Mouse (Mus musculus) left cerebral cortex, adult 18-20 months (tissue): ENCODE data around the gene Mpzl2. TPM values are rescaled to one million over a fixed set of nuclear protein-coding genes. Genes with fewer than 3 reads are reported as not detected.

Experiments
- DNase-seq, 2 experiments: peaks; one replicate each; pipeline ENCODE4 v3.0.0; 2021 to 2022; ENCODE audit warnings: low spot score in 2 of 2, mixed read lengths in 1 of 2
- total RNA-seq, 2 experiments: library from RNA; stranded (reverse); gene quantifications; 2 replicates each; pipeline ENCODE4 v1.2.3; 2021

Mpzl2 gene
- total RNA-seq, 2 experiments from 2014 or later: 1.9 TPM

DNA sequence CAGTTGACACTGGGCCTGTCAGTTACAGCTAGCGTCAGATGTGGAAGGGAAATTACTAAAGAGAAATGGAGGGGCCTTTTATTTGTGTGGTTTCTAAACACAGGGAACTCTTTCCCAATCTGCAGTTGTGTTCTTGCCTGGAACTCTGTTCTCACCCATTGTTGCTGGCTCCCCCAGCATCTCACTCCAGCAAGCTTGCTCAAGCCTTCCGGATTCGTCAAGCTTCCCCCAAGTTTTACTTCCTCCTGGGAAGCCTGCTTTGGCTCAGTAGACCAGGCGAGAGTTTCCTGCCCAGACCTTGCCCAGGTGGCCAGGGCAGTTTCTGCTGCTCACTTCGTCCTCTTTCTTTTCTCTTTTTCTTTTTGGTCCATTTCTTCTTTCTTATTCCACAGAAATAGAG, 45.0 kb downstream of the Mpzl2 start:
- no peak for DNase-seq

DNA sequence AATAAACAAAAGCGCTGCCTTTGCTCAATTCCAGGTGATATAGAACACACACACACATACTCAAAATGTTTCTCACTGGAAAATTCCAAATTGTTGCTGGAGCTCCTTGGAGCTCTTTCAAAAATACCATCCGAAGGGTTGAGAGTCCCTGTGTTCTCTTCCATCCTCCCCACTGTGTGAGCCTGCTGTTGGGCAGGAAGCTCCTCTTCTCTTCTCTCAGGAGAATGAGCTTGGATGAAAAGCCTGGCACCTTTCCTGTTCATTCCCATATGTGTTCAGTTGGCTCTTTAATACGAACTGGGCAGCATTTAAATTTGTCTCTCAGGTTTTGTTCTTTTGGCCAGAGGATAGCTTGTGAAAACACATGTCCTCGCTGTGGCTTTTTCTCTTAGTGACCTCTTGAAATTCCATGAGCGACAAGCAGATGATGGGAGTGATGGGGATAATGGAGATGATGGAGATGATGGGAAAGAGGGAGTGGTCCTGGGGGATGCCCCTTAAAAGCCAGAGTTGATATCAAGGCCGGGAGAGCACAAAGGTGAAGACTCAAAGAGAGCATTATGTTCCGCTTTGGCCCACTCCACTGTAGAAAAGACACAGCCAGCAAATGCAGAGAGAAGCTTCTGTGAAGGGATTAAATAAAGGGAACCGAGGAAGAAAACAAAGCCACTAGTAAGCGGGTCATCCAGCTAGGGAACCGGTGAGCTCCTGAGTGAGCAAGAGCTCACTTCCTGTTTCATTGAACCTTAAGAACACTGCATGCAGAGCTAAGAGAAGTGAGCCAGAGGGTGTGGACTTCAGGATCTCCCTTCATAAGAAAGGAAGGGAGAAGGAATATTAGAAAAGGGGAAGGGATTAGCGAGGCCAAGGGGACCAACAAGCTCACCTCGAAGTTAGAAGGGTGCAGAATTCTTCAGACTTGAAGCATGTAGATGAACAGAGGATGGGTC, 46.4 kb downstream of the Mpzl2 start:
- DNase-seq: no peak

DNA sequence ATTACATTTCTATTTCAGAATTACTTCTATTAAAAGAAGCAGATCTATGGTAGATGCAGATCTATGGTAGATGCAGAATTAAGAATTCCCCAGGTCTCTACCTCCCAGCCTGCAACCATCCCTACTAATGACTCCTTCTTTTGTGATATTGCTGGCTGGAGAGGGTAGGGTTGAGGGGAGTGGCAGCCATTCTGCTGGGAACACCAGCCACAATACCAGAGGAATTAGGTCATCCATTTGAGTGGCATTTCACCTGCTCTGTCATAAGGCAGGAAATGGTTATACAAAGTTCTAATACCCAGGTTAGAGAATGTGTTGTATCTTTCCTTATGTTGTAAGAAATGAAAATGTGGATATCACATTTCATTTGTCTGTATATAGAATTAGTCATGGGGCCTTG, 48.4 kb downstream of the Mpzl2 start:
- no peak for DNase-seq

DNA sequence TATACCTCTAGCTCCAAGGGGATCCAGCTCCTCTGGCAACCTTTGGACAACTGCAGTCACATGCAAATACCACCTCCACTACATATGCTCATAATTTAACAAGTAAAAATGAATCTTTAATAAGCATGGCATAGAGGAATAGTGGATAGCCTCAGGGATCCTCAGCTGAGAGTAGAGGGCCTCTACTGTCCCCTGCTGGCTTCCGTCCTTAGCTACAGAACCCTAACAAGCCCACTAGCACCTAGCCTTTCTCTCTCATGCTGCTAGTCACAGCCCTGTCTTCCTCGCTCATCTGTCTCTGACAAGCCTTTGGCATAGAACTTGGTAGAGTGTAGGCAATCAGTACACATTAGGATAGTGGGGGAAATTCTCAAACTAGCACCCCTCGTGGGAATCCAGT, 51.2 kb downstream of the Mpzl2 start:
- no peak for DNase-seq

DNA sequence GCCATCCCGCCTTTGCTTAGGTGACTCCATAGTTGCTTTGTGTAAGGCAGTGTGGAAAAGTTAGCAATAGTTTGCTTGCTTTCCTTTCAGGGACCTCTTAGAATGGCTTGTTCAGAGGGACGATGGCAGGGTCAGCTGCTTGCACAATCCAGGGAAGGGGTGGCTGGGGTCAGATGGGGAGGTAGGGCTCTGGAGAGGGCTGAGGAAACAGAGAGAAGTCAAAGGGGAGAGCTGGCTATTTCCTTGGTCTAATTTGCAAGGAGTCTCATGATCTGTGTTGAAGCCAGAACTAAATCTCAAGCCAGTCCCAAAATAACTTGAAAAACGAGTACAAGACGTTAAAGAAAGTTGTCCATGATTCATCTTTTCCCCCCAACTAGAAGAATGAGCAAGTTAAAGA, 53.0 kb downstream of the Mpzl2 start:
- DNase-seq: no peak

DNA sequence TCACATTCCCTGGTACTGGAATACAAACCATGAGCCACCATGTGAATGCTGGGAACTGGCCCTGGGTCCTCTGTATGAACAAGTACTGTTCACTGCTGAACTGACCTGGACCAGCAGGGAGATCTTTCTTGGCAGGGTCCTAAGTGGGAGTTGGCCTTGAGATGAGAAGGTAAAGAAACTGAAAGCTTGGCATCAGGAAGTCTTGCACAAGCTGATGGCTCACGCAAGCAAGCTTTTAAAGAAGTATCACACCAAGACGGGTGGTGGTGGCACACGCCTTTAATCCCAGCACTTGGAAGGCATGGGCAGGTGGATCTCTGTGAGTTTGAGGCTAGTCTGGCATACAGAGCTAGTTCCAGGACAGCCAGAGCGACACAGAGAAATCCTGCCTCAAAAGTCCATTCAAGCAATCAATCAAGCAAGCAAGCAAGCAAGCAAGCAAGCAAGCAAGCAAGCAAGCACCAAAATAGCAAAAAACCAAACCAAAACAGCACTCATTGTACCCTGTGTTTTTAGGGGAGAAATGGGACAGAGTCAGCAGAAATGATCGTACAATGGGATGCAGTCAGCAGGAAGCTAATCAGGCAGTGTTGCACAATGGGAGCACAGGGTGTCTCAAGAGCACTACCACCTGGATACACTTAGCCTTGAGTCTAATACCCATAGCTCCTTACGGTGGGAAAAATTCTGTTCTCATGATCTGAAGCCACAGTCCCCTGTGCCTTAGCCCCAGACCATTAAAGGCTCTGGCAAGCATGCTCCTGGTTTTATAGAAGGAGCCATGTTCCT, 55.7 kb downstream of the Mpzl2 start:
- DNase-seq: no peak

DNA sequence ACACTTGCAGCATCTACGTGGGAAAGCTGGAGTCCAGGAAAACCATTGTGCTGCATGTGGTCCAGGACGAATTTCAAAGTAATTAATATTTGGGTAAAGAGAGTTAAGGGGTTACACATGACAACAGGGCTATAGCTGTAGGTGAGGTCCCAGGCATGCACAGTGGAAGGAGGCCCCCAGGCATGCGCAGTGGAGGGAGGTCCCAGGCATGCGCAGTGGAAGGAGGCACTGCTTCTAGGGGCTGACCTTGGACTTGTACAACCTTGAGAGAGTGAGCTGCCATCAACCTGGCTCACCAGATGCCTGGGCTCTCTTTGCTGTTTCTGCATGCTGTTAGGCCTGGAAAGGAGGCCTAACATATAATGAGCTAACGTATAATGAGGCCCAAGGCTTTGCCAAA, 58.3 kb downstream of the Mpzl2 start:
- DNase-seq: no peak

DNA sequence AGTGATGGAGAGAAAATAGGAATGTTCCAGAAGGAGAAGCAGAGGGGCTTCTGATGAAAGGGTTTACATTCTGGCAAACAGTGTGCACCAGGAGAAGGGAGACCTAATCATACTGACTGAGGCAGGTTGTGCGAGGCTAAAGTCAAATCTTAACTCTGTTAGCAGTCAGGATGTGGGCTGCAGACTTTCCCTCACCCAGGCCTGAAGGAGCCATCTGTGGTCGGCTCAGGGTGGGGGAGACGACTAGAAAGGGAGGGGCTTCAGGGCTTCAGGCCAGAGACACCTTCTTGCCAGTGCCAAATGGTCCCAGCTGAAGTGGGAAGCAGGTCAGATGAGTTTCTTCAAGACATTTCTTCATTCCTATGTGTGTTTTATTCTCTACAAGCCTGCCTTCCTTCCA, 58.8 kb downstream of the Mpzl2 start:
- DNase-seq: no peak

DNA sequence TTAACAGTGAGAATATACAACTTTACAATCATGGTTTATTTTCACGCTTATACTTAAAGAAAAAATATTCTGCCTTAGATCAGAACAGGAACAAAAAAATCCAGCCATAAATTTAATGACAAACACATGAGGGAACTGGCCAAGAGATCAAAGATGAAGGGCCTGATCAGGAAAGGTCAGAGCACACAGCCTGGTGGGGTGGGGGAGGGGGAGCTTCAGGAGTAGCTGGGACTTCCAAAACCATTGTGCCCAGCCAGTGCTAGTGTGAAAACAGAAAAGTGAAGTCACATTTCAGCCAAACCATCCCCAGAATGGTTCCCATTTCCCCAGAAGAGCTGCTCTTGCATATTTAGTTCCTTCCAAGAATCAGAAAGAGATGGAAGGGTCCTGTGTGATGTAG, 62.9 kb downstream of the Mpzl2 start:
- no peak for DNase-seq

DNA sequence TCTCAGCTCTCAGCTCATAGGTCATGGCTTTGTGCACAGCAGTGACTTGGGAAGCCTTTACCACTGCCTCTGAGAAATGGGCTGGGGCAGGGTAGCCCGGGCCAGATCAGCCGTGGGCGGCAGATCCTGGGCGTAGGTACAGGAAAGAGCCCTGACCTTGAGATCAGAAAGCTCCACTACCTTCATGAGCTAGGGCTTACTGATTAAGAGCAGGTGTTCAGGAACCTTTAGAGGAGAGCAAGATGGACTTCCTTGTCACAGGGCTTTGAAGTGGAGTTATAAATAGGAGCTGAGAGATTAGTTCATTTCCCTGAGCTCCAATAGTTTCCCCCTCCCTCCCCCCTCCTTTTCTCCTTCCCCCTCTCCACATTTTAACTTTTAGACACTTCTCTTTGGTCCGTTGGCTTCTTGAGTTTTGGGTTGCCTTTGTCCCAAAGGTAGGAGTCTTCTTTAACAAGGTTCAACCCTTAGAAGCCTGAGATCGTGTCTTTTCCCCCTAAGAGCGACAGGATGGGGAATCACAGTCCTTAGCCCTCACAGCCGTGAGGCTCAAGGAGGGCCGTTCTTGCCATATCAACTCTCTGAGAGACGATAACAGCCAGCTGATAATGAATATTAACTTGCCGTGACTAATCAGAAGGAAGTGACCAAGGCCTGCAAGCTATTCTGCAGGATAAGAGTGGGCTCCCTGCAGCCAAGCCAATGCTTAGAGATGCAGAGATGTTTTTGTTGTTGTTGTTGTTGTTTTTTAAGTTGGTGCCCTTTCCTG, 63.8 kb downstream of the Mpzl2 start:
- DNase-seq: no peak

Other genes starting within 250 kb of the Mpzl2 start
- gene Tmem25, start 240.5 kb upstream of the Mpzl2 start, total RNA-seq: 10 to 100 TPM; 52.2 to 66.1 TPM
- under 1 TPM; 0.80 to 0.95 TPM for gene Ttc36, start 236.7 kb upstream of the Mpzl2 start, total RNA-seq
- 10 to 100 TPM; 84.1 to 88.1 TPM for gene Kmt2a, start 158.5 kb upstream of the Mpzl2 start, total RNA-seq
- 100 to 1,000 TPM; 316 to 362 TPM for gene Atp5l, start 119.1 kb upstream of the Mpzl2 start, total RNA-seq
- gene Ube4a, start 74.2 kb upstream of the Mpzl2 start, total RNA-seq: 10 to 100 TPM; 66.7 to 69.0 TPM
- gene Cd3g, start 59.4 kb upstream of the Mpzl2 start, total RNA-seq: not detected
- not detected for gene Cd3d, start 58.0 kb upstream of the Mpzl2 start, total RNA-seq
- gene Cd3e, start 30.2 kb upstream of the Mpzl2 start, total RNA-seq: not detected
- 1 to 10 TPM; 4.5 to 5.2 TPM for gene Mpzl3, start 15.4 kb downstream of the Mpzl2 start, total RNA-seq
- gene Jaml, start 39.4 kb downstream of the Mpzl2 start, total RNA-seq: 1 to 10 TPM in 1 of 2 experiments, under 1 TPM in 1; 0.35 to 1.3 TPM
- 100 to 1,000 TPM; 267 to 274 TPM for gene Scn2b, start 78.0 kb downstream of the Mpzl2 start, total RNA-seq
- 10 to 100 TPM; 87.0 to 91.4 TPM for gene Scn4b, start 98.6 kb downstream of the Mpzl2 start, total RNA-seq
- 1 to 10 TPM in 1 of 2 experiments, under 1 TPM in 1; 0.84 to 1.3 TPM for gene BC049352, start 142.2 kb downstream of the Mpzl2 start, total RNA-seq
- under 1 TPM in 1 of 2 experiments, not detected in 1; 0.28 TPM for gene Tmprss4, start 164.3 kb downstream of the Mpzl2 start, total RNA-seq
- gene Il10ra, start 229.3 kb downstream of the Mpzl2 start, total RNA-seq: 1 to 10 TPM; 2.6 to 3.4 TPM